Mouse (Mus musculus) gastrocnemius, adult 8-10 months (tissue): ENCODE measurements around the gene C1qtnf3. TPM values are rescaled to one million over a fixed set of nuclear protein-coding genes. Genes with fewer than 3 reads are reported as not detected.

Experiments used
- DNase-seq, 2 experiments: peaks; one replicate each; pipeline ENCODE4 v3.0.0; 2022; ENCODE audit warnings: low spot score in 2 of 2
- total RNA-seq, 4 experiments: library from RNA; stranded (reverse); gene quantifications; 2 replicates each; pipeline ENCODE4 v1.2.4; 2022

The C1qtnf3 gene
- total RNA-seq, result under 1 TPM in 3 of 4 experiments, not detected in 1; 0.21 to 0.45 (median 0.24) TPM

GRCm38 (mm10) chr15:10951951-10952759 lies at the start of gene C1qtnf3:
Gene C1qtnf3, plus strand, starts transcription at chr15:10952332.
- DNase-seq, result no peak

- DNase-seq, result no peak
Measured at GRCm38 (mm10) chr15:10902360-10902759, 49.8 kb upstream of the C1qtnf3 start.

- no peak for DNase-seq
Measured at GRCm38 (mm10) chr15:10916611-10917311, 35.4 kb upstream of the C1qtnf3 start.

GRCm38 (mm10) chr15:10917312-10917660 lies 34.8 kb upstream of the C1qtnf3 start:
- DNase-seq, result no peak

- DNase-seq, result no peak
Measured at GRCm38 (mm10) chr15:10920212-10920611, 31.9 kb upstream of the C1qtnf3 start.

- no peak for DNase-seq
Measured at GRCm38 (mm10) chr15:10921064-10921463, 31.1 kb upstream of the C1qtnf3 start.

GRCm38 (mm10) chr15:10922061-10922460 lies 30.1 kb upstream of the C1qtnf3 start:
- no peak for DNase-seq

- DNase-seq, result no peak
Measured at GRCm38 (mm10) chr15:10922570-10922969, 29.6 kb upstream of the C1qtnf3 start.

GRCm38 (mm10) chr15:10923076-10923995 lies 28.8 kb upstream of the C1qtnf3 start:
- no peak for DNase-seq

- DNase-seq, result no peak
Measured at GRCm38 (mm10) chr15:10927325-10927724, 24.8 kb upstream of the C1qtnf3 start.

- DNase-seq, result no peak
Measured at GRCm38 (mm10) chr15:10928633-10929270, 23.4 kb upstream of the C1qtnf3 start.

- DNase-seq, result no peak
Measured at GRCm38 (mm10) chr15:10933930-10934329, 18.2 kb upstream of the C1qtnf3 start.

- no peak for DNase-seq
Measured at GRCm38 (mm10) chr15:10940148-10941108, 11.7 kb upstream of the C1qtnf3 start.

GRCm38 (mm10) chr15:10941901-10942300 lies 10.2 kb upstream of the C1qtnf3 start:
- no peak for DNase-seq

GRCm38 (mm10) chr15:10947852-10948251 lies 4.3 kb upstream of the C1qtnf3 start:
- DNase-seq, result no peak

GRCm38 (mm10) chr15:10952760-10953305 lies 701 bp downstream of the C1qtnf3 start:
- DNase-seq, result no peak

- DNase-seq, result no peak
Measured at GRCm38 (mm10) chr15:10953465-10953864, 1.3 kb downstream of the C1qtnf3 start.

- no peak for DNase-seq
Measured at GRCm38 (mm10) chr15:10954381-10955016, 2.4 kb downstream of the C1qtnf3 start.

- DNase-seq, result no peak
Measured at GRCm38 (mm10) chr15:10955156-10955555, 3.0 kb downstream of the C1qtnf3 start.
